Mouse (Mus musculus) stomach, postnatal 0 days (tissue): ENCODE data around the gene Plch1.

Source experiments
- CTCF ChIP-seq: IDR thresholded peaks from 2 replicates; pipeline ENCODE4 v1.5.1; 2016; ENCODE audit warnings: antibody characterized with exemption, low read depth, mild to moderate bottlenecking, moderate library complexity
- EP300 ChIP-seq: optimal IDR thresholded peaks from 2 replicates; pipeline ENCODE3; 2016; ENCODE audit warnings: antibody characterized with exemption

- TF ChIP-seq CTCF: no peak
- no peak for TF ChIP-seq EP300
Measured at GRCm38 (mm10) chr3:63898581-63899308, 527 bp downstream of the Plch1 start.
